Mouse (Mus musculus) C2C12 (cell line): ENCODE measurements around the gene Tjp3.

Experiments used
- CTCF ChIP-seq: IDR thresholded peaks from one replicate; pipeline ENCODE4 v1.5.1; 2011; ENCODE audit not compliant: control insufficient read depth, insufficient read depth, insufficient read length
- MYOD1 ChIP-seq: IDR thresholded peaks from one replicate; pipeline ENCODE4 v1.6.1; 2011; ENCODE audit warnings: low read depth; ENCODE audit not compliant: control insufficient read depth, insufficient read length

DNA sequence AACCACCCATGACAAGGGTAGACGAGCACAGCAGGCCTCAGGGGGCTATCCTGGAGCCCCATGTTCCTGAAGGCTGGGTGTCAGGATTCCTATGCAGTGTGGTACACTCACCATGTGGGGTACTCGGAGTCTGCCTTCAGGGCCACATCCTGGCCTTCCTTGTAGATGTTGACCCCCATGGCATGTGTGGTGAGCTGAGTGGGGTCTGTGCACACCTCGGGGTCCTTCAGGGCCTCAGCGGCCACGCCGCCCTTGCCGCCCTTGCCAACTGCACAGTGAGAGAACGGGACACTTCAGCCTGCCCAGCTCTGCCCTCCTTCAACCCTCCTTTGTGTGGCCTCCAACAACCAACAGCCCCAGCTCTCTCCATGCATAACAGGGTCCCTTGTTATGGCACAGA lies 25.8 kb downstream of the Tjp3 start:
- TF ChIP-seq CTCF, result no peak
- TF ChIP-seq MYOD1, result no peak
